Mouse (Mus musculus) gastrocnemius, postnatal 10 days (tissue): ENCODE data around the gene Set. TPM values are rescaled to one million over a fixed set of nuclear protein-coding genes. Genes with fewer than 3 reads are reported as not detected.
A peak's percentile ranks its signal among the peaks of the same experiment; 100 is the strongest.
"Not testable (repeated sequence)": the region's sequence is repeated elsewhere in the genome, so short reads cannot be mapped to it uniquely, and the experiment has no call there.

Source experiments
- DNase-seq: peaks from one replicate; pipeline ENCODE4 v3.0.0; 2021; ENCODE audit warnings: mixed read lengths
- long read RNA-seq, 2 experiments: library from polyadenylated mRNA; stranded (forward); transcript quantifications; one replicate each; pipeline ENCODE4 v2.0.0; 2021
- total RNA-seq, 2 experiments: library from RNA; stranded (reverse); gene quantifications; 2 replicates each; pipeline ENCODE4 v1.2.3; 2021

Gene Set
- 100 to 1,000 TPM; 128 to 134 TPM for total RNA-seq
- long read RNA-seq, experiment 1, transcript Set-202 (8 exons, 2,824 nt), result minor isoform, 10 of 177 reads
- long read RNA-seq, experiment 1, transcript Set-201 (8 exons, 2,834 nt), result major isoform, 152 of 177 reads
- long read RNA-seq, experiment 1, partial matches to known transcripts, result 5 of 177 reads
- long read RNA-seq, experiment 1, other reads (novel, unspliced or antisense), result 10 of 177 reads
- long read RNA-seq, experiment 2, transcript Set-202 (8 exons, 2,824 nt), result minor isoform, 5 of 150 reads
- long read RNA-seq, experiment 2, transcript Set-201 (8 exons, 2,834 nt), result major isoform, 135 of 150 reads
- long read RNA-seq, experiment 2, partial matches to known transcripts, result 3 of 150 reads
- long read RNA-seq, experiment 2, other reads (novel, unspliced or antisense), result 6 of 150 reads

- no peak for DNase-seq
These were observed at the start of gene Set for GRCm38 (mm10) chr2:30057223-30057904. Gene Set (plus strand): TSS chr2:30057378.

DNA sequence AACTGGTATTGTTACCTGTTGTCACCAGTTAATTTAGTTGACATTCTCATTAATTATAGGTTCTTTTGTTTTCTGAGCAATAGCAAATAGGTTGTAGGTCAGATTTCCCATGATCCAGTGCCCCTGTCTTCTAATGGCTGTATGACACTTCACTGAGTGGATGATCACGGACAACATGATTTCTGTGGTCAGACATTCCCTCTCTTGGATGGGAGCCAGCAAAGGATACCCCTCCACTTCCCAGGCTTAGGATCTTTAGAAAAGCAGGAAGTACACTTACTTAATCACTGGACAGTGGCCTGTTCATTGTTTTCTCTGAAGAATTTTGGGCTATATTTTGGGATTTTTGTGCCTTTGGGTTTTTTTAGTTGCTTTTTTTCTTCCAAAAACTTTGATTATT lies 48.1 kb upstream of the Set start:
- no peak for DNase-seq

- DNase-seq, result peak; percentile 78
These were observed 46.3 kb upstream of the Set start for GRCm38 (mm10) chr2:30010840-30011281.

- peak; percentile 61 for DNase-seq
These were observed 42.7 kb upstream of the Set start for GRCm38 (mm10) chr2:30014326-30014966.

- DNase-seq, result no peak
These were observed 31.7 kb upstream of the Set start for GRCm38 (mm10) chr2:30025454-30025853.

GRCm38 (mm10) chr2:30026997-30027396 lies 30.2 kb upstream of the Set start:
- DNase-seq, result no peak

- DNase-seq, result no peak
These were observed 24.8 kb upstream of the Set start for GRCm38 (mm10) chr2:30032244-30032846.

DNA sequence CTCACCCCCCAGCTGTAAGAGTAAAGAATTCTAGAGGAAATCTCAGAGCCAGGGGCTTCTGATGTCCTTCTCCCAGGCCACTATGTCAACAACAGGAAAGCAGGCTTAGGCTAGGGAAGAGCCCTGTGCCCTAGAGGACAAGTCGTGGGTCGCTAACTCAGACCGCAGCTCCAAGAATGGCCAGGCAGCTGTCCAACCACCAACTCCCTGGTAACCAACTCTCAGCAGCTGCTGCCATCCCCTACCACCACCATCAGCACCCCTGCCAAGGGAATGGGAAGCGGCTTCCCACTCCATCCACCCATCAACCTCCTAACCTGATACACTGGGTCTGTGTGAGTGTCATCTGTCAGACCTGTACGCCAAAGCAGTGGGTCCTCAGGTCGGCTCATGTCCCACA lies 24.2 kb upstream of the Set start:
- no peak for DNase-seq

GRCm38 (mm10) chr2:30037762-30038161 lies 19.4 kb upstream of the Set start:
- no peak for DNase-seq

DNA sequence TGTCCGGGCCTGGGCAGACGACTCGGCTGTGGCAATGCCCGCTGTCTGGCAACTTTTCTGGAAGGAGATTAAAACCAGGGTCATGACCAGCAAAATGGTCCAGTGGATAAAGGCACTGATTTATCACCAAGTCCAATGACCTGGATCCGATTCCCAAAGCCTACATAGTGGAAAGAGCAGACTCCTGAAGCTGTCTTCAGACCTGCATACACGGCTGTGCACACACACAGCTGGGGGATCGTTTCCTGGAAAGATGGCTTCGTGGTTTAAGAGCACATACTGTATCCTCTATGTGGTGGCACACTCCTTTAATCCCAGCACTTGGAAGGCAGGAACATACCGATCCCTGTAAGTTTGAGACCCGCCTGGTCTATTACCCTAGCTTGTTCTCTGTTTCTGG lies 18.8 kb upstream of the Set start:
- DNase-seq, result no peak

DNA sequence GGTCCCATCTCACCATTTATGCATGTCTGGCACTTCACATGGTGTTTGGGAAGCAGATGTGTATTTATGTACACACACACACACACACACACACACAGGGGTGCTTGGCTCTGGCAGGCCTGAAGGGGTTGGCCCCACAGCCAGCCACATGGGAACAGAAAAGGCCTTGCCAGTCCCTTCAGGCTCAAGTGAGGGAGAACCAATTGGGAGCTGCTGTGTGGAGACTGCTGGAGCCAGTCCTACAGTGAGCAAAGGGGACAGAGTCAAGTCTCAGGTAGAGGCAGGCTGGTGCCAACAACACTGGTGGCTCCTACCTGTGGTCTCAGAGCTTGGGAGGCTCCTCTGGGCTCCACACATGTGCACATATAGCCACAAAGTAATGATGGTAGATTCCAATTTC lies 17.5 kb upstream of the Set start:
- no peak for DNase-seq

DNA sequence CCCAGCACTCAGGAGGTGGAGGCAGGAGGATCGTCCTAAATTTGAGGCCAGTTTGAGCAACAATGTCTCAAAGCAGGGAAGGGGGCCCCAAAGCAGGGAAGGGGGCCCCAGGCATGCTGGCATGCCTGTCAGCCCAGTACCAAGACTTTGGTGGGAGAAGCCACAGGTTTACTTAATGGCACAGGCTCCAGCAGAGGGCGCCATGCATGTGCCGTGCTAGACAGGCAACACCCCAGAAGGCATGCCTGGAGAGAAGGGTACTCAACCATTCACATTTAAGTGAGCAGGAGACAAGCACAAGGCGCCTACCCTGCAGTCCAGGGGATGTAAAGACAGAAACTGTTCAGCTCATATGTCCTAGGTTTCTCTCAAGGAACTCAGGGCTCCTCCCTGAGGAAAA lies 14.7 kb upstream of the Set start:
- DNase-seq, result peak; percentile 89

DNA sequence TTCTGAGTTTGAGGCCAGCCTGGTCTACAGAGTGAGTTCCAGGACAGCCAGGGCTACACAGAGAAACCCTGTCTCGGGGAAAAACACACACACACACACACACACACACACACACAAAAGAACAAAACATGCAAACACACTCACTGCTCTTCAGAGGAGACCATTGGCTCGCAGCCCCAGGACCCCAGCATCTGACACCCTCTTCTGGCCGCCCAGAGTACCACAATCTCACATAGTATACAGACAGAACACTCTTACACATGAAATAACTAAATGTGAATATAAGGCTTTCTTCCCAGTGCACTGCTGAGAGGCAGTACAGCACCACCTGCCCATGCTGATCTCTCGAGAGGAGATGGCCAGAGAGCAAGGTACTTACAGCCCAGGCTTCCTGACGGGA lies 12.6 kb upstream of the Set start:
- no peak for DNase-seq

- no peak for DNase-seq
These were observed 10.1 kb upstream of the Set start for GRCm38 (mm10) chr2:30047127-30047526.

DNA sequence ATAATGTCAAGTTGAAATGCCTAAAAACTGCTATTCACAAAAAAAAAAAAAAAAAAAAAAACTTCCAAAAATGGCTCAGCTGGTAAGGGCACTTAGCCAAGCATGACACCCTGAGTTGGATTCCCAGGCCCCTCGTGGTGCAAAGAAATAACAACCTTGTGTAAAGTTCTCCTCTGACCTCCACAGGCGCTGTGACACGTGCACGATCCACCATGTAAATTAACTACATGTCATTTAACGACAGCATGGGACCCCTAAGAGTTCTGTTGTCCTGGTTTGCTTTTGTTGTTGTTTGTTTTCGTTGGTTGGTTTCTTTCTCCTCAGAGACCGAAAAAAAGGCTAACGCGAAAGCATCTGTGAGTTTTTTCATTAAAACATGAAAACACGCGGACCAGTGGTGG lies 9.1 kb upstream of the Set start:
- no peak for DNase-seq

DNA sequence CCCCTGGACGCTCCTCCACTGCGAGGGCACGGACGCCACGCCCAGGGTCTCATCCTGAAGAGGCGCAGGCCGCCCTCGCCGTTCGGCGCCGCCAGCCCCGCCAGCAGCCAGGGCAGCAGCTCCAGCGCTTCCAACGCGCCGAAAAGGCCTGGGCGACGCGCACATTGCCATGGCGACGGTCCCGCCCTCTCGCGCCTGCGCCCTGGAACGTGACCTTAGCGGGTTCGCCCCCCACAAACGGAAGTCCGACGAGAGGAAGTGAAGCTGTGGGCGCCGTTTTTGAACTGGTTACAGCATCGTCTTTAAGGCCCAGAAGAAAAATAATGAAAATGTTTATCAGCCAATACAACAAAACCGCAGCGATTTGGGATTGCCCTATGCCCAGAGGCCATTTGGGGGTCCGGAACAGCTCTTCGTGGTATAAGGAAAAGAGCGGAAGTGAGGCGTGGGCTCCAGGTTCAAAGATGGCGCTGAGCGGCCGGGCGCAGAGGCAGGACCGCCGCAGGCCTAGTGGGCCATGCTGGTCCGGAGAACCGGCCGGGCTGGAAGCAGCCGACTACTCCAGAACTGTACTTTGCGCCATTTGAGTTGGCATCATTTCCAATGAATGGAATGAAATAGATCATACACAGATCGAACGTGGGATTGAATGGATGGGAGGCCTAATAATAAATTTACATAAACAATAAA lies 8.3 kb upstream of the Set start, which contains the start of gene Wdr34:
Gene Wdr34 (minus strand): TSS at position 183 of the 690 bp plus-strand sequence.
- peak; percentile 98 for DNase-seq

GRCm38 (mm10) chr2:30049831-30050230 lies 7.3 kb upstream of the Set start:
- DNase-seq, result no peak

DNA sequence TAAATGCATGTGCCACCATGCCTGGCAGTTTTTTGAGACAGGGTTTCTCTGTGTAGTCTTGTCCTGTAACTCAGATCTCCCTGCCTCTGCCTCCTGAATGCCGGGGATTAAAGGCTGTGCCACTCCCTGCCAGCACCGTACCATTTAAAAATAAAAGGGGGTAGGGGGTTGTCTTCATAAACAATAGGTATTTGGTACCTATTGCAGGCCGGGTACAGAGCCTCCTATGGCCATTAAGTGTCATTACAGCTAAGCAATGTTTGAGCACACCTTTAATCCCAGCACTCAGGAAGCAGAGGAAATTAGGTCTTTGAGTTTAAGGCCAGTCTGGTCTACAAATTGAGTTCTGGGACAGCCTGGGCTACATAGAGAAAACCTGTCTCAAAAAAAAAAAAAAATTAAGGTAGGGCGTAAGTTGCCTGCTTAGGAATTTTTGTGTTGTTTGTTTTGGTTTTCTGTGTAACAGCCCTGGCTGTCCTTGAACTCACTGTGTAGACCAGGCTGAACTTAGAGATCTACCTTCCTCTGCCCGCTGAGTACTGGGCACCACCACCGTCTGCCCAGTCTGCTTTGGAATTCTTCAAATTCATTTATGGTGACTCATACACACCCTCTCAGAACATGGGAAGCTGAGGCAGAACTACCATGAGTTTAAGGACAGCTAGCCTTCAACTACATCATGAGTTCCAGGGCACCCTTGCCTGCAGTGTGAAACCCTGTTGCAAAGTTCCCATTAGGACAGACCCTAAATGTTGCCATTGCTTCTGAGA lies 5.0 kb upstream of the Set start:
- DNase-seq, result no peak

DNA sequence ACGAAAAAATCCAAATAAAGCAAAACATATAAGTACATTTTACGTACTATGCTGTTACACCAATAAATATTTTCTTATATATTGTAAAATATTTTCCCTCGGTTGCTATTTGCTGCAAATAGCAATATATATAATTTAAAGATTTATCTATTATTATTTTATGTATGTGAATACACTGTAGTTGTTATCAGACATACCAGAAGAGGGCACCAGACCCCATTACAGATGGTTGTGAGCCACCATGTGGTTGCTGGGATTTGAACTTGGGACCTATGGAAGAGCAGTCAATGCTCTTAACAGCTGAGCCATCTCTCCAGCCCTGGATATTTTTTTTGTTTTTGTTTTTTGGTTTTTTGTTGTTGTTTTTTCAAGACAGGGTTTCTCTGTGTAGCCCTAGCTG lies 1.9 kb upstream of the Set start:
- not testable (repeated sequence) for DNase-seq

DNA sequence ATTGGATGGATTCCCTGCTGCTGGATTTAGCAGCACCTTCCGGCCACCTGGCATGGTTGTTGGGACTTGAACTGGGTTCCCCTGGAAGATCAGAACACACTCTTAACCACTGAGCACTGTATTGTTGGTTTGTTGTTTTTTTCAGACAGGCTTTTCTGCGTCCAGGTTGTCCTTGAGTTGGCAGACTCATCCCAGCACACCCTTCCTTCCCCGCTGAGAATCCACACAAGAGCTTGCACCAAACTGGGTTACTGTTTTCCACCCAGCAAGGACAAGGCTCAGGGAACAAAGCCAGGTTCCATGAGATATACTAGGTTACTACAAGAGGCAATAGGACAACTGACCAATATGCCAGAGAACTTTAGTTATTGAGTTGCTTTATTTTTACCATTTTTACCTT lies 442 bp upstream of the Set start:
- DNase-seq, result no peak

DNA sequence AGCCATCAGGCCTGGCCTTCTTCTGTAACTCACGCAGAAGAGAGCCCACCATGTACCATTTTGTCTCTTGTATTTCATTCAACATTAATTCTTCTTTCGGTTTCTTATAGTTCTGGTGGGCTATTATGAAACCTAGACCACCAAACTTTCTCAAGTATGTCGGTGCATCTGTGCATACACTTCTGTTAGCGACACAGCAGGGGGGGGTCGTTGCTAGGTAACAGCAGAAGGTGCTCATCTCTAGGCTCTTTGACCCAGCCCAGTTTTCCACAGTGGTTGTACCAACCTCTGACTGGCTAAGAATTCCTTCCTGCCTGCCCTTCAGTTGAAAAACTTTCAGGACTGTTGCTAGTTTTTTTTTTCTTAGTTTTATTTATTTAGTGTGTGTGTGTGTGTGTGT lies 1.2 kb downstream of the Set start:
- DNase-seq, result no peak
